10 mouse cellular contexts compared by ENCODE assay signal in genomic region chr5:65348168-65348567, GRCm38 (mm10). TPM values are rescaled to one million over a fixed set of nuclear protein-coding genes. Genes with fewer than 3 reads are reported as not detected.
DNase-seq lines count a peak whose midpoint lies in the region; ATAC-seq lines count a peak whose summit lies in the region.
"Had no signal": no experiment of that assay in that cellular context is flagged by ENCODE, and none has a peak within 500 bp of the region (broad histone marks: within the 10 kb centered on the region; RNA-seq: fewer than 3 reads in every experiment).

Gene Klb, plus strand, starts transcription at chr5:65348314.

- H3K4me1 ChIP-seq in limb, embryonic 12.5 days (replicated peaks): 0 out of 2 replicates have a peak, but pooled peaks cover 6% of the 10 kb centered on the region
- H3K4me1 ChIP-seq in limb, embryonic 10.5 days: no peaks in the 10 kb centered on the region
- no peaks in the 10 kb centered on the region for H3K4me1 ChIP-seq in embryonic facial prominence, embryonic 15.5 days
- H3K4me1 ChIP-seq in intestine, embryonic 16.5 days (ENCODE audit: control insufficient read depth, insufficient read depth, low read length): no peaks in the 10 kb centered on the region
- H3K4me1 ChIP-seq in neural tube, embryonic 14.5 days (ENCODE audit: control insufficient read depth, insufficient read depth, low read length): no peaks in the 10 kb centered on the region

- peaks cover 4% of the 10 kb centered on the region; the same call in 1 of the 2 replicates for H3K27me3 ChIP-seq in limb, embryonic 12.5 days
- no peaks in the 10 kb centered on the region for H3K27me3 ChIP-seq in limb, embryonic 10.5 days (ENCODE audit: low read depth, poor library complexity, severe bottlenecking)
- H3K27me3 ChIP-seq in embryonic facial prominence, embryonic 15.5 days: no peaks in the 10 kb centered on the region
- H3K27me3 ChIP-seq in intestine, embryonic 16.5 days (replicated peaks; ENCODE audit: control insufficient read depth, insufficient read depth, low read length): no peaks in the 10 kb centered on the region
- H3K27me3 ChIP-seq in neural tube, embryonic 14.5 days (ENCODE audit: control insufficient read depth, insufficient read depth, low read length): no peaks in the 10 kb centered on the region

- no peak within 1 kb of the TSS for H3K9ac ChIP-seq in limb, embryonic 12.5 days (replicated peaks)
- H3K9ac ChIP-seq in embryonic facial prominence, embryonic 15.5 days: no peak within 1 kb of the TSS
- H3K9ac ChIP-seq in intestine, embryonic 16.5 days (ENCODE audit: low read depth, low read length): peak within 1 kb of the TSS; percentile 42; the same call in 1 of the 2 replicates
- H3K9ac ChIP-seq in neural tube, embryonic 14.5 days (replicated peaks; ENCODE audit: low read depth, low read length): no peak within 1 kb of the TSS

- WGBS in limb, embryonic 12.5 days: 52% methylated on average over 15 of the region's 15 CpGs
- 69% methylated on average over 15 of the region's 15 CpGs for WGBS in limb, embryonic 10.5 days
- WGBS in embryonic facial prominence, embryonic 15.5 days: 29% methylated on average over 15 of the region's 15 CpGs
- 48% methylated on average over 15 of the region's 15 CpGs for WGBS in intestine, embryonic 16.5 days
- 10% methylated on average over 15 of the region's 15 CpGs for WGBS in neural tube, embryonic 14.5 days

- no peaks in the 10 kb centered on the region for H3K36me3 ChIP-seq in limb, embryonic 12.5 days
- H3K36me3 ChIP-seq in limb, embryonic 10.5 days: no peaks in the 10 kb centered on the region
- H3K36me3 ChIP-seq in embryonic facial prominence, embryonic 15.5 days: no peaks in the 10 kb centered on the region
- H3K36me3 ChIP-seq in intestine, embryonic 16.5 days (ENCODE audit: control insufficient read depth, insufficient read depth, low read length): no peaks in the 10 kb centered on the region
- no peaks in the 10 kb centered on the region for H3K36me3 ChIP-seq in neural tube, embryonic 14.5 days (ENCODE audit: control insufficient read depth, insufficient read depth, low read length)

- ATAC-seq in limb, embryonic 12.5 days (ENCODE audit: insufficient number of reproducible peaks, insufficient read depth, low FRiP score, low TSS enrichment, low read depth): no peak
- no peak for ATAC-seq in embryonic facial prominence, embryonic 15.5 days (ENCODE audit: insufficient number of reproducible peaks, low FRiP score, low TSS enrichment, low read depth)
- ATAC-seq in intestine, embryonic 16.5 days: peak; percentile 89
- ATAC-seq in neural tube, embryonic 14.5 days (ENCODE audit: low read depth): no peak

- no peaks in the 10 kb centered on the region for H3K9me3 ChIP-seq in limb, embryonic 12.5 days
- no peaks in the 10 kb centered on the region for H3K9me3 ChIP-seq in limb, embryonic 10.5 days (replicated peaks)
- no peaks in the 10 kb centered on the region for H3K9me3 ChIP-seq in embryonic facial prominence, embryonic 15.5 days (replicated peaks)
- H3K9me3 ChIP-seq in intestine, embryonic 16.5 days (ENCODE audit: control insufficient read depth, low read length): no peaks in the 10 kb centered on the region
- no peaks in the 10 kb centered on the region for H3K9me3 ChIP-seq in neural tube, embryonic 14.5 days (ENCODE audit: control insufficient read depth, low read length)

- no peak within 1 kb of the TSS for H3K27ac ChIP-seq in limb, embryonic 12.5 days
- H3K27ac ChIP-seq in limb, embryonic 10.5 days: no peak within 1 kb of the TSS
- no peak within 1 kb of the TSS for H3K27ac ChIP-seq in embryonic facial prominence, embryonic 15.5 days (replicated peaks)
- no peak within 1 kb of the TSS; the same call in 1 of the 2 replicates for H3K27ac ChIP-seq in intestine, embryonic 16.5 days (ENCODE audit: low read length)
- H3K27ac ChIP-seq in neural tube, embryonic 14.5 days (ENCODE audit: low read depth, low read length): no peak within 1 kb of the TSS

- peak within 1 kb of the TSS; percentile 28 for H3K4me2 ChIP-seq in limb, embryonic 12.5 days
- peak within 1 kb of the TSS; percentile 37 for H3K4me2 ChIP-seq in embryonic facial prominence, embryonic 15.5 days (replicated peaks)
- H3K4me2 ChIP-seq in intestine, embryonic 16.5 days (ENCODE audit: low read depth, low read length): peak within 1 kb of the TSS; percentile 52
- peak within 1 kb of the TSS; percentile 47 for H3K4me2 ChIP-seq in neural tube, embryonic 14.5 days (ENCODE audit: low read depth, low read length)

- no peak within 1 kb of the TSS for H3K4me3 ChIP-seq in limb, embryonic 12.5 days (replicated peaks)
- H3K4me3 ChIP-seq in limb, embryonic 10.5 days: no peak within 1 kb of the TSS
- H3K4me3 ChIP-seq in embryonic facial prominence, embryonic 15.5 days (replicated peaks): peak within 1 kb of the TSS; percentile 21; the same call in 1 of the 2 replicates
- peak within 1 kb of the TSS; percentile 43 for H3K4me3 ChIP-seq in intestine, embryonic 16.5 days (ENCODE audit: low read length)
- H3K4me3 ChIP-seq in neural tube, embryonic 14.5 days (ENCODE audit: low read depth, low read length): peak within 1 kb of the TSS; percentile 14; the same call in 1 of the 2 replicates

- DNase-seq in limb, embryonic 10.5 days (ENCODE audit: low spot score): no peak
- no peak for DNase-seq in left cerebral cortex, postnatal 36 days (ENCODE audit: low spot score in 2 of 2)
- DNase-seq in ovary, postnatal 36 days (ENCODE audit: low spot score): no peak
- DNase-seq: gastrocnemius, postnatal 36 days; left cerebral cortex, postnatal 4 days; right cerebral cortex, postnatal 14 days had no signal

- intact Hi-C loops in left cerebral cortex, postnatal 36 days (cut with DNase I): no loop called here

RNA-seq across cellular contexts. Expression of gene Klb, which starts in this region (rescaled TPM):
- 0.09 TPM in 1 of 2 replicates, not detected in the other for polyA plus RNA-seq in limb, embryonic 12.5 days (2016; fragmentation: Nextera tagmentation; extraction: Ambion mirVana)
- 0.08 TPM in 1 of 2 replicates, not detected in the other for polyA plus RNA-seq in limb, embryonic 10.5 days (2016; fragmentation: Nextera tagmentation; extraction: Ambion mirVana)
- polyA plus RNA-seq in embryonic facial prominence, embryonic 15.5 days (2015; fragmentation: Nextera tagmentation; extraction: Ambion mirVana): not detected in 2 replicates
- polyA plus RNA-seq in intestine, embryonic 16.5 days (2015; fragmentation: Nextera tagmentation; extraction: Ambion mirVana): 2.9 and 4.0 TPM in 2 replicates
- polyA plus RNA-seq in neural tube, embryonic 14.5 days (2014; fragmentation: Nextera tagmentation; extraction: Ambion mirVana): 0.08 and 0.13 TPM in 2 replicates
- total RNA-seq in left cerebral cortex, postnatal 36 days (2021): under 1 TPM; 0.30 to 0.59 TPM

Comparison
In these comparisons a context has a peak if more than half of its experiments do, and no peak if none do; other contexts are left out.
1. H3K4me3 ChIP-seq: peak in embryonic facial prominence, embryonic 15.5 days (single experiment), intestine, embryonic 16.5 days (single experiment) and neural tube, embryonic 14.5 days (single experiment); none in limb, embryonic 12.5 days (single experiment) and limb, embryonic 10.5 days (single experiment).
2. Peak in every context shown above with its lines, with median percentiles within 50 percentile points of each other: H3K4me2 ChIP-seq.